Mouse (Mus musculus) testis, adult 2 months (tissue): ENCODE results near the gene Slc39a2.
A peak's percentile ranks its signal among the peaks of the same experiment; 100 is the strongest.
"Not testable (repeated sequence)": the region's sequence is repeated elsewhere in the genome, so short reads cannot be mapped to it uniquely, and the experiment has no call there.

Experiments
- CTCF ChIP-seq: fragments of 200-500 bp; IDR thresholded peaks from 2 replicates; pipeline ENCODE4 v1.5.1; 2012; ENCODE audit warnings: low read depth, mild to moderate bottlenecking, inconsistent platforms, low read length, moderate library complexity; ENCODE audit not compliant: control insufficient read depth, insufficient read depth, insufficient replicate concordance
- POLR2A ChIP-seq: fragments of 200-500 bp; IDR thresholded peaks from 2 replicates; pipeline ENCODE4 v1.6.1; 2012; ENCODE audit warnings: low read depth, mild to moderate bottlenecking, inconsistent platforms, low read length, moderate library complexity; ENCODE audit not compliant: control insufficient read depth

- TF ChIP-seq CTCF: peak; percentile 35; the same call in 1 of the 2 replicates
- TF ChIP-seq POLR2A: not testable (repeated sequence)
These were observed 41.7 kb upstream of the Slc39a2 start for GRCm38 (mm10) chr14:51851006-51851405.
